Mouse (Mus musculus) neural tube, postnatal 0 days (tissue): ENCODE results near the gene Sult2b1. TPM values are rescaled to one million over a fixed set of nuclear protein-coding genes. Genes with fewer than 3 reads are reported as not detected.

ENCODE experiments used
- polyA plus RNA-seq: library from polyadenylated mRNA; unstranded; fragments of >200 nt; fragmentation: Nextera tagmentation; extraction: Ambion mirVana; gene quantifications from 2 replicates; pipeline ENCODE4 v1.2.1, GENCODE M21; 2015

Sult2b1 gene
- polyA plus RNA-seq, 1 experiment from 2014 or later: 9.5 TPM

Other genes with a start within 250 kb of the Sult2b1 start
- 0.62 and 0.81 TPM in 2 replicates for gene Hsd17b14, start 229.8 kb downstream of the Sult2b1 start, polyA plus RNA-seq
- 19.8 and 21.5 TPM in 2 replicates for gene Bcat2, start 214.5 kb downstream of the Sult2b1 start, polyA plus RNA-seq
- gene Fgf21, start 169.2 kb downstream of the Sult2b1 start, polyA plus RNA-seq: not detected in 2 replicates
- gene Fut1, start 167.4 kb downstream of the Sult2b1 start, polyA plus RNA-seq: 0.14 TPM in 1 of 2 replicates, not detected in the other
- 0.10 TPM in 1 of 2 replicates, not detected in the other for gene Izumo1, start 162.9 kb downstream of the Sult2b1 start, polyA plus RNA-seq
- 18.8 and 19.9 TPM in 2 replicates for gene Rasip1, start 157.2 kb downstream of the Sult2b1 start, polyA plus RNA-seq
- gene Mamstr, start 144.7 kb downstream of the Sult2b1 start, polyA plus RNA-seq: 4.5 and 5.3 TPM in 2 replicates
- 0.10 and 0.12 TPM in 2 replicates for gene Fut2, start 118.3 kb downstream of the Sult2b1 start, polyA plus RNA-seq
- 1.4 and 1.6 TPM in 2 replicates for gene Ntn5, start 100.6 kb downstream of the Sult2b1 start, polyA plus RNA-seq
- 0.45 and 0.58 TPM in 2 replicates for gene Sec1, start 90.3 kb downstream of the Sult2b1 start, polyA plus RNA-seq
- 92.0 and 100.0 TPM in 2 replicates for gene Car11, start 84.8 kb downstream of the Sult2b1 start, polyA plus RNA-seq
- gene Dbp, start 79.6 kb downstream of the Sult2b1 start, polyA plus RNA-seq: 6.3 and 8.5 TPM in 2 replicates
- gene Rpl18, start 69.2 kb downstream of the Sult2b1 start, polyA plus RNA-seq: 516 and 551 TPM in 2 replicates
- gene Sphk2, start 66.7 kb downstream of the Sult2b1 start, polyA plus RNA-seq: 18.9 and 20.8 TPM in 2 replicates
- 0.14 TPM in 1 of 2 replicates, not detected in the other for gene Fam83e, start 63.5 kb downstream of the Sult2b1 start, polyA plus RNA-seq
- gene Spaca4, start 58.9 kb downstream of the Sult2b1 start, polyA plus RNA-seq: not detected in 2 replicates
- gene Lmtk3, start 931 bp downstream of the Sult2b1 start, polyA plus RNA-seq: 19.1 and 20.2 TPM in 2 replicates
- 202 and 212 TPM in 2 replicates for gene Cyth2, start 29.9 kb upstream of the Sult2b1 start, polyA plus RNA-seq
- 2.1 and 2.3 TPM in 2 replicates for gene Kcnj14, start 40.1 kb upstream of the Sult2b1 start, polyA plus RNA-seq
- gene Grwd1, start 46.3 kb upstream of the Sult2b1 start, polyA plus RNA-seq: 41.4 and 43.8 TPM in 2 replicates
- 51.6 and 60.3 TPM in 2 replicates for gene Kdelr1, start 88.1 kb upstream of the Sult2b1 start, polyA plus RNA-seq
- gene Grin2d, start 93.7 kb upstream of the Sult2b1 start, polyA plus RNA-seq: 7.6 and 9.0 TPM in 2 replicates
- 0.34 TPM in 1 of 2 replicates, not detected in the other for gene Syngr4, start 112.0 kb upstream of the Sult2b1 start, polyA plus RNA-seq
- gene Tmem143, start 112.3 kb upstream of the Sult2b1 start, polyA plus RNA-seq: 7.3 and 8.2 TPM in 2 replicates
- 56.9 and 74.0 TPM in 2 replicates for gene Emp3, start 136.7 kb upstream of the Sult2b1 start, polyA plus RNA-seq
- gene Ccdc114, start 139.4 kb upstream of the Sult2b1 start, polyA plus RNA-seq: 6.9 and 7.0 TPM in 2 replicates
- 0.41 and 0.76 TPM in 2 replicates for gene Abcc6, start 245.6 kb upstream of the Sult2b1 start, polyA plus RNA-seq
- gene Nomo1, start 249.0 kb upstream of the Sult2b1 start, polyA plus RNA-seq: 36.7 and 41.6 TPM in 2 replicates